Mouse (Mus musculus) telencephalon, adult 2 months (tissue): Measurements from ENCODE around the gene Cadm2.
A peak's percentile ranks its signal among the peaks of the same experiment; 100 is the strongest.

Experiments
- DNase-seq: peaks from one replicate; pipeline ENCODE4 v3.0.0-alpha.2; 2011; ENCODE audit warnings: low read depth, low spot score

The Cadm2 gene

GRCm38 (mm10) chr16:67620826-67621505 is at the start of gene Cadm2:
Gene Cadm2 (minus strand): TSS chr16:67620908.
- peak; percentile 93 for DNase-seq

- no peak for DNase-seq
These were observed 26.2 kb upstream of the Cadm2 start for GRCm38 (mm10) chr16:67646930-67647329.

- DNase-seq, result peak; percentile 21
These were observed 22.9 kb upstream of the Cadm2 start for GRCm38 (mm10) chr16:67643651-67644050.

GRCm38 (mm10) chr16:67619906-67620781 is 564 bp downstream of the Cadm2 start:
- DNase-seq, result no peak

GRCm38 (mm10) chr16:67619416-67619815 is 1.3 kb downstream of the Cadm2 start:
- no peak for DNase-seq

GRCm38 (mm10) chr16:67618817-67619216 is 1.9 kb downstream of the Cadm2 start:
- no peak for DNase-seq

GRCm38 (mm10) chr16:67617811-67618210 is 2.9 kb downstream of the Cadm2 start:
- peak; percentile 80 for DNase-seq

- no peak for DNase-seq
These were observed 3.5 kb downstream of the Cadm2 start for GRCm38 (mm10) chr16:67617256-67617655.

GRCm38 (mm10) chr16:67613876-67614275 is 6.8 kb downstream of the Cadm2 start:
- no peak for DNase-seq

GRCm38 (mm10) chr16:67610904-67611681 is 9.6 kb downstream of the Cadm2 start:
- DNase-seq, result no peak

- no peak for DNase-seq
These were observed 11.6 kb downstream of the Cadm2 start for GRCm38 (mm10) chr16:67609116-67609515.

- no peak for DNase-seq
These were observed 12.2 kb downstream of the Cadm2 start for GRCm38 (mm10) chr16:67608499-67608898.

- DNase-seq, result no peak
These were observed 15.0 kb downstream of the Cadm2 start for GRCm38 (mm10) chr16:67605661-67606060.

GRCm38 (mm10) chr16:67599981-67600380 is 20.7 kb downstream of the Cadm2 start:
- DNase-seq, result no peak

GRCm38 (mm10) chr16:67598841-67599240 is 21.9 kb downstream of the Cadm2 start:
- no peak for DNase-seq

GRCm38 (mm10) chr16:67591015-67591414 is 29.7 kb downstream of the Cadm2 start:
- no peak for DNase-seq

- DNase-seq, result peak; percentile 42
These were observed 41.7 kb downstream of the Cadm2 start for GRCm38 (mm10) chr16:67578842-67579517.

- peak; percentile 34 for DNase-seq
These were observed 45.2 kb downstream of the Cadm2 start for GRCm38 (mm10) chr16:67575557-67575956.

GRCm38 (mm10) chr16:67526992-67527391 is 93.7 kb downstream of the Cadm2 start:
- DNase-seq, result no peak

- no peak for DNase-seq
These were observed 95.8 kb downstream of the Cadm2 start for GRCm38 (mm10) chr16:67524878-67525277.

GRCm38 (mm10) chr16:67518311-67518710 is 102.4 kb downstream of the Cadm2 start:
- no peak for DNase-seq
